ENCODE assay signal across 7 mouse cellular contexts in the genomic region with DNA sequence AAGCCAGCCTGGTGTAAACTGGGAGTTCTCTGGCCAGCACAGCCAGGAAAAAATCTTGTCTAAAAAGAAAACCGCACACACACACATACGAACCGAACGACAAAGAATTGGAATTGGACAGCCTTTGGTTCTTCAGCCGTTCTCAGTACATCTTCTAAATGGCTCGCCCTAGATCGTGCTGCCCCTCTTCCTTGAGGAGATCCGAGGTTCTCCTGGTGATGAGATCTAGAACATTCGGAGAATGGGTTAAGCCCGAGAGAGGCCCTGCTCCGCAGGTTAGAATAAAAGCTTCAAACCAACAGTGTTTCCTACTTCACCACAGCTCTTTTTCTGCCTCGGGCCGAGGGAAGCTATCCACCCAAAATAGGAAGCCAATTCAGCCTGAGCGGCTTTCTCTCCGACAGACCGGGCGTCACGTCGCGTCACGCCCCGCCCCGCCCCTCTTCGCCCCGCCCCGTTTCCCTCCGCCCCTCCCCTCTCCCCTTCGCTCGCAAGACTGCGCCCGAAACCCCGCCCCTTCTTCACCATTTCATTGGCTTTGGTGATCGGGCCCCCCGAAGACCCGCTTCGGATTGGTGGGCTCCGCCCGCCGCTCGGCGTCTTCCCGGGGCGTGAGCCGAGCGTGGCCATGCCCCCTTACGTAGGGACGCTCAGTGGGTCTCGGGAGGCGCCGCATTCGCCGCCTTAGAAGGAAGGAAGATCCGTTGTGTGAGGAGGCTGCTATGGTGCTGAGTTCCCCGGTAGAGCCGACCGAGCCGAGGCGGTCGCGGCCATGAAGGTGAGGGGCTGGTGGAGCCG. TPM values are rescaled to one million over a fixed set of nuclear protein-coding genes. Genes with fewer than 3 reads are reported as not detected.
DNase-seq lines count a peak whose midpoint lies in the region; ATAC-seq and TF ChIP-seq lines count a peak whose summit lies in the region.

A gene (plus strand): TSS at position 528 of the 798 bp plus-strand sequence.

- peak within 1 kb of the TSS; percentile 82 for H3K9ac ChIP-seq in intestine, postnatal 0 days (ENCODE audit: low read depth, low read length)
- peak within 1 kb of the TSS; percentile 93 for H3K9ac ChIP-seq in midbrain, embryonic 12.5 days (replicated peaks)

- peak within 1 kb of the TSS; percentile 97 for H3K27ac ChIP-seq in embryonic facial prominence, embryonic 10.5 days (replicated peaks)
- peak within 1 kb of the TSS; percentile 85 for H3K27ac ChIP-seq in intestine, postnatal 0 days (ENCODE audit: low read depth, low read length)
- H3K27ac ChIP-seq in midbrain, embryonic 12.5 days (replicated peaks), result peak within 1 kb of the TSS; percentile 94
- peak within 1 kb of the TSS; percentile 78 for H3K27ac ChIP-seq in small intestine, adult 2 months (ENCODE audit: insufficient read depth, low read depth, low read length)

- peak within 1 kb of the TSS; percentile 90 for H3K4me2 ChIP-seq in intestine, postnatal 0 days (replicated peaks; ENCODE audit: low read depth)
- H3K4me2 ChIP-seq in midbrain, embryonic 12.5 days (replicated peaks), result peak within 1 kb of the TSS; percentile 88

- TF ChIP-seq CTCF in intestine, postnatal 0 days (IDR thresholded peaks at IDR 0.05; ENCODE audit: low read depth), result no peak
- TF ChIP-seq CTCF in small intestine, adult 2 months (IDR thresholded peaks at IDR 0.05; ENCODE audit: extremely low read depth, insufficient read length, insufficient replicate concordance, low read depth, low read length), result no peak

- H3K4me3 ChIP-seq in embryonic facial prominence, embryonic 10.5 days, result peak within 1 kb of the TSS; percentile 91
- peak within 1 kb of the TSS; percentile 78 for H3K4me3 ChIP-seq in intestine, postnatal 0 days (ENCODE audit: low read depth, low read length)
- peak within 1 kb of the TSS; percentile 80 for H3K4me3 ChIP-seq in midbrain, embryonic 12.5 days
- H3K4me3 ChIP-seq in small intestine, adult 2 months (ENCODE audit: low read depth, low read length), result peak within 1 kb of the TSS; percentile 97

- no peaks in the 10 kb centered on the region for H3K27me3 ChIP-seq in embryonic facial prominence, embryonic 10.5 days (replicated peaks; ENCODE audit: low read depth, poor library complexity, severe bottlenecking)
- no peaks in the 10 kb centered on the region for H3K27me3 ChIP-seq in intestine, postnatal 0 days (replicated peaks; ENCODE audit: control insufficient read depth, insufficient read depth, low read length)
- H3K27me3 ChIP-seq in midbrain, embryonic 12.5 days, result no peaks in the 10 kb centered on the region
- no peaks in the 10 kb centered on the region for H3K27me3 ChIP-seq in small intestine, adult 2 months (ENCODE audit: control insufficient read depth, insufficient read depth, low read length)

- ATAC-seq in intestine, postnatal 0 days, result peak; percentile 100
- ATAC-seq in midbrain, embryonic 12.5 days (ENCODE audit: low FRiP score, low read depth), result peak; percentile 99

- no peaks in the 10 kb centered on the region for H3K9me3 ChIP-seq in embryonic facial prominence, embryonic 10.5 days
- H3K9me3 ChIP-seq in intestine, postnatal 0 days (ENCODE audit: control insufficient read depth), result no peaks in the 10 kb centered on the region
- H3K9me3 ChIP-seq in midbrain, embryonic 12.5 days, result no peaks in the 10 kb centered on the region

- H3K36me3 ChIP-seq in embryonic facial prominence, embryonic 10.5 days (replicated peaks), result no peaks in the 10 kb centered on the region; the same call in 1 of the 2 replicates
- H3K36me3 ChIP-seq in intestine, postnatal 0 days (ENCODE audit: control insufficient read depth, insufficient read depth), result no peaks in the 10 kb centered on the region
- no peaks in the 10 kb centered on the region for H3K36me3 ChIP-seq in midbrain, embryonic 12.5 days
- no peaks in the 10 kb centered on the region for H3K36me3 ChIP-seq in small intestine, adult 2 months (ENCODE audit: control insufficient read depth, insufficient read depth, low read length)

- intact Hi-C loops in left cerebral cortex, postnatal 4 days (cut with DNase I), result no loop called here

- H3K4me1 ChIP-seq in embryonic facial prominence, embryonic 10.5 days, result peaks cover 24% of the 10 kb centered on the region
- H3K4me1 ChIP-seq in intestine, postnatal 0 days (replicated peaks; ENCODE audit: control insufficient read depth, insufficient read depth, low read length), result peaks cover 3% of the 10 kb centered on the region; the same call in 1 of the 2 replicates
- peaks cover 15% of the 10 kb centered on the region for H3K4me1 ChIP-seq in midbrain, embryonic 12.5 days
- H3K4me1 ChIP-seq in small intestine, adult 2 months (ENCODE audit: control insufficient read depth, insufficient read depth, insufficient read length, low read length), result peaks cover 5% of the 10 kb centered on the region; the same call in 1 of the 2 replicates

- peak; percentile 98 for TF ChIP-seq POLR2A in small intestine, adult 2 months (IDR thresholded peaks at IDR 0.05; ENCODE audit: low read depth, low read length)

- under 1% methylated on average over 61 of the region's 61 CpGs for WGBS in embryonic facial prominence, embryonic 10.5 days
- under 1% methylated on average over 61 of the region's 61 CpGs for WGBS in intestine, postnatal 0 days
- WGBS in midbrain, embryonic 12.5 days, result 1% methylated on average over 61 of the region's 61 CpGs
- WGBS in small intestine, adult 2 months, result 1% methylated on average over 61 of the region's 61 CpGs

- DNase-seq in adrenal gland, postnatal 10 days, result peak; percentile 98
- DNase-seq in embryonic facial prominence, embryonic 10.5 days (ENCODE audit: low spot score), result peak; percentile 99
- peak; percentile 56 for DNase-seq in gonadal fat pad, adult 2 months (ENCODE audit: low read depth)
- DNase-seq in left cerebral cortex, postnatal 4 days, result peak; percentile 99

RNA-seq across cellular contexts. Expression of the gene that starts here (rescaled TPM):
- total RNA-seq in adrenal gland, postnatal 10 days (2021), result 10 to 100 TPM; 20.0 to 20.2 TPM
- polyA plus RNA-seq in embryonic facial prominence, embryonic 10.5 days (2016; fragmentation: Nextera tagmentation; extraction: Ambion mirVana), result 48.5 and 48.7 TPM in 2 replicates
- 16.5 and 17.5 TPM in 2 replicates for polyA plus RNA-seq in gonadal fat pad, adult 2 months (2012; rRNA removed)
- polyA plus RNA-seq in intestine, postnatal 0 days (2015; fragmentation: Nextera tagmentation; extraction: Ambion mirVana), result 18.3 and 21.0 TPM in 2 replicates
- total RNA-seq in left cerebral cortex, postnatal 4 days (2021), result 10 to 100 TPM; 38.9 to 40.0 TPM
- polyA plus RNA-seq in midbrain, embryonic 12.5 days (2016; fragmentation: Nextera tagmentation; extraction: Ambion mirVana), result 52.0 and 53.1 TPM in 2 replicates
- polyA plus RNA-seq in small intestine, adult 2 months (2012; rRNA removed), result 3.0 and 3.7 TPM in 2 replicates

Comparison
In these comparisons a context has a peak if more than half of its experiments do, and no peak if none do; other contexts are left out.
1. Peak in every context shown above with its lines: DNase-seq, ATAC-seq, H3K4me3 ChIP-seq and H3K27ac ChIP-seq.